Mouse (Mus musculus) lung, postnatal 14 days (tissue): ENCODE results near the gene Krtap6-2.

Experiments
- DNase-seq: peaks from one replicate; pipeline ENCODE4 v3.0.0; 2021

Krtap6-2 gene

GRCm38 (mm10) chr16:89420011-89420410, at the start of gene Krtap6-2:
Krtap6-2 (minus strand) TSS chr16:89420111.
- DNase-seq: no peak

DNA sequence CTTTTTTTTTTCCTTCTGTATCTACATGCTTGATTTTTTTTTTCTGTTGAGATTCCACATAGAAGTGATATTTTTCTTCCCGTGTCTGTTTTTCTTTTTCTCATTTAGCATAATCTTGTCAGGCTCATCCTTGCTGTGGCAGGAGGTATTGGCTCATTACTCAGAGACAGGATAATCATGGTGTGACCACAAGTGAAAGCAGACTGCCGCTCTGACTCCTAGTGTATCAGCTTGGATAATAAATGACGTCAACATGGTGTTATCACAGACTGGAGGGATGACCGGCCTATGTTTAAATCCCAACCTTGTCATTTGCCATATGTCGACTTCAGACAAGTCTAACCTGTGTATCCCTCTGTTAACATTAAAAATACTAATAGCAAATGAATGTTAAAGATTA, 41.3 kb upstream of the Krtap6-2 start:
- DNase-seq: no peak

DNA sequence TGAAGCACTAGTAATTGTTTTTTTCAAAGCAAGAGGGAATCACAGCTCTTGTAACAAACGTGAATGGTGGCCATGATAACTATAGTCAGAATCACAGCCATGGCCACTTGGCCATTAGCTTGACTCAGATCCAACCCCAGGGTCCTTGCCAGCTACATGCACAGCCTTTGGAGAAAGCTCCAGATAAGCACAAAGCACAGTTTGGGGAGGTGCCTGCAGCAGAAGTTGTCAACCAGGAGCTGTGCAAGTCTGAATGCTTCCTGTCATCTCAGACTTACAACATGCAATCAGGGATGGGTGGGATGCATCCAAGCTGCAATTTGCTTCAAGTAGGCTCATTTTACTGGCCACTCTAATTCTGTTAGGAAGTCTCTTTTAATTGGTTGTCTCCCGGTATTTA, 9.7 kb upstream of the Krtap6-2 start:
- no peak for DNase-seq

DNA sequence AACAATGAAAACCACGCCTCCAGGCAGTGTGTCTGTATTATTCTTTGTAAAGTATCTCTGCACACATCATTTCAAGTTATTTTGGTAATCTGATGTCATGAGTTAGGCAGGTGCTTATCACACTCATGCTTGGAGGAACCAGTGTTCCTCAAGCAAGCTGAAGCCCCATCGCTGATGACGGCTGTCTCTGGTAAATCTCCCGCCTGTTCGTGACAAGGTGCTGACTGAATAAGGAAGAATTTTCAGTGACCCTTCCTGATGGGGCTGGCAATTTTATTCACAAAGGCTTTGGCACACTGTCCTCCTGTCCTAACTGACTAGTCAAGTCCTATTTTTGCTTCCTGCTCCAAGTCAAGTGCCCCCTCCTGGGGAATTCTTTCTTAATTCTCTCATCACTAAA, 5.4 kb upstream of the Krtap6-2 start:
- DNase-seq: no peak

GRCm38 (mm10) chr16:89416311-89416710, 3.6 kb downstream of the Krtap6-2 start:
- no peak for DNase-seq

- DNase-seq: no peak
These were observed 9.4 kb downstream of the Krtap6-2 start for GRCm38 (mm10) chr16:89410345-89411068.

DNA sequence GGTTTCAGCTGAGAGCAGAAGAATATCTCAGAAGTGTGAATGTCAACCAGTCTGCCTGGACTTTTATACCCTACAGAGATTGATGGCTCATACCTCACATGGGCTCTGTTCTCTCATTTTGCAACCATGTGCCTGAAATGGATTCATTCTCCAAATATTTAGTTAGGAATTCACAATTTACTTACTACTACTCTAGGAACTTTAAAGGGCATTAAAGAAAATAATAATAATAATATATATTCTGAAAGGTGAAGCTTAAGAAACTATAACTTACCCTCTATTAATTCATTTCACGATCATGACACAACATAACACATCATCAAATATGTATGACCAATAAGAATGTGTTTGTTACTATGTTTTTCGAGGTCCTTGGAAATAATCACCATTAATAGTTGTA, 16.1 kb downstream of the Krtap6-2 start, which contains the start of gene Krtap21-1:
Gene Krtap21-1 (minus strand): TSS at position 101 of the 400 bp plus-strand sequence.
- DNase-seq: no peak

- DNase-seq: no peak
These were observed 47.0 kb downstream of the Krtap6-2 start for GRCm38 (mm10) chr16:89372734-89373461.
